Mouse (Mus musculus): Measurements from ENCODE around the gene Gimap4. TPM values are rescaled to one million over a fixed set of nuclear protein-coding genes. Genes with fewer than 3 reads are reported as not detected.

Gimap4 gene
- total and polyA plus RNA-seq, 3 experiments: not detected

DNA sequence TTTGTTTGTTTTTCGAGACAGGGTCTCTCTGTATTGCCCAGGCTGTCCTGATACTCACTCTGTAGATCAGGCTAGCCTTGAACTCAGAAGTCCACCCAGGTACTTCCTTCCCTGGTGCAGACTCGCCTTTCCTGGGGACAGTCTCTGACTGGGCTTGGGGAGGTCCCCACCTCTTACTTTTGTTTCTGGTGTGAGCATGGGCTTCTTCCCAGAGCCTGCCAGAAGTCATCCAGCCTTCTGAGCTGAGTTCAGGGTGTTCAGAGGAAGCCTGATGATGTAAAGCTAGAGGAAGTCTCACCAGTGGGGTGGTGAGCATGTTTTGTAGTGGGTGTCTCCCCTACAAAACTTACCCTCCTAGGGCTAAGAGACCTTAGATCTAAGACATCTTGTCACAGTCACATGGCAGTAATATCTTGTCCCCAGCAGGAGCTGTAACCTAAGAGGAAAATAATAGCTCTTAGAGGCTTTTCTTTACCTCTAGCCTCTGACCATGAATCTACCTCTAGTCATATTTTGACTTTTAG, 14.8 kb upstream of the Gimap4 start:
- TF ChIP-seq TAL1 (conservative IDR thresholded peaks at IDR 0.05; ENCODE audit: low read depth, low read length): no peak
- TF ChIP-seq GATA1 (IDR thresholded peaks at IDR 0.05; ENCODE audit: borderline replicate concordance, low read length): no peak
- no peak for TF ChIP-seq GATA2 (IDR thresholded peaks at IDR 0.05; ENCODE audit: borderline replicate concordance, low read depth, low read length)
- TF ChIP-seq POLR2AphosphoS5 (IDR thresholded peaks at IDR 0.05; ENCODE audit: insufficient replicate concordance, low read depth, low read length): no peak
- no peak for TF ChIP-seq CTCF (IDR thresholded peaks at IDR 0.05; ENCODE audit: low read depth, low read length)
- ATAC-seq (ENCODE audit: extremely low read depth, insufficient number of reproducible peaks, low FRiP score, poor library complexity, severe bottlenecking) (no peak), DNase-seq (ENCODE audit: low spot score) (no peak)
- Histone ChIP-seq H3K27me3 (ENCODE audit: insufficient read depth, low read length) (peaks cover 13% of the 10 kb centered on the region), H3K4me1 (ENCODE audit: insufficient read depth, low read depth, low read length) (no peaks in the 10 kb centered on the region), H3K36me3 (replicated peaks) (no peaks in the 10 kb centered on the region), H3K4me3 (ENCODE audit: low read depth, low read length) (no peak overlapping the region), H3K9me3 (replicated peaks) (no peaks in the 10 kb centered on the region)

DNA sequence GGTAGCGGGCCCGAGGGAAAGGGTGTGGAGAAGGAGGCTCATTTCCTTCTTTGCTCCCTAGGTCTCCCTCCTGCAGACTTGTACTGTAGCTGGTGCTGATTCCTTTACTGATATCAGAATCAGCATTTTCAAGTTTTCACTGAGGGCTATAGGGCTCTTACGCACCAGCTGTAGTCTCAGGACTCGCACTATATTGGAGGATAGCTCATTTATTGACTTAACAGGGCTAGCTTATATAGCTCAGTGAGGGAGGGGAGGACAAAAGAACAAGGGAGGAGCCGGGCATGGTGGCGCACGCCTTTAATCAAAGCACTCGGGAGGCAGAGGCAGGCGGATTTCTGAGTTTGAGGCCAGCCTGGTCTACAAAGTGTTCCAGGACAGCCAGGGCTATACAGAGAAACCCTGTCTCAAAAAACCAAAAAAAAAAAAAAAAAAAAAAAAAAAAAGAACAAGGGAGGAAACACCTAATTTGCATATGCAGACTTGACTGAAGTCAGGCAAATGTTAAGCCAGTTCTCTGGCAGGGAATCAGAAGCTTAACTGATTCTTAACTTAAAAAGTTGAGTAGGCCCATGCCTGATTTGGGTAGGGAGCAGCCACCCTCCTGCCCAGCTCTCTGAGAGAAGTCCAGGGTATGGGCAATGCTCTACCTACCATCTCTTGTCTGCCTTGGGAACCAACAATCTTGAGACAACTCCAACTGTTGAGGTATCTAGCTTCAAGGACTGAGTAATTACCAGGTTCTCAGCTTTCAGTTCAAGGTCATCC, 9.9 kb upstream of the Gimap4 start:
- Histone ChIP-seq H3K27me3 (ENCODE audit: insufficient read depth, low read length) (peaks cover 4% of the 10 kb centered on the region; the same call in 1 of the 2 replicates), H3K4me1 (ENCODE audit: insufficient read depth, low read depth, low read length) (peaks cover 11% of the 10 kb centered on the region), H3K4me3 (ENCODE audit: low read depth, low read length) (no peak overlapping the region), H3K36me3 (replicated peaks) (peaks cover 15% of the 10 kb centered on the region), H3K9me3 (replicated peaks) (no peaks in the 10 kb centered on the region)
- no peak for DNase-seq (ENCODE audit: low spot score)
- TF ChIP-seq GATA2 (IDR thresholded peaks at IDR 0.05; ENCODE audit: borderline replicate concordance, low read depth, low read length) (no peak), GATA1 (IDR thresholded peaks at IDR 0.05; ENCODE audit: borderline replicate concordance, low read length) (no peak), POLR2AphosphoS5 (IDR thresholded peaks at IDR 0.05; ENCODE audit: insufficient replicate concordance, low read depth, low read length) (no peak), TAL1 (conservative IDR thresholded peaks at IDR 0.05; ENCODE audit: low read depth, low read length) (no peak), CTCF (IDR thresholded peaks at IDR 0.05; ENCODE audit: low read depth, low read length) (no peak)
- no peak for ATAC-seq (ENCODE audit: extremely low read depth, insufficient number of reproducible peaks, low FRiP score, poor library complexity, severe bottlenecking)

DNA sequence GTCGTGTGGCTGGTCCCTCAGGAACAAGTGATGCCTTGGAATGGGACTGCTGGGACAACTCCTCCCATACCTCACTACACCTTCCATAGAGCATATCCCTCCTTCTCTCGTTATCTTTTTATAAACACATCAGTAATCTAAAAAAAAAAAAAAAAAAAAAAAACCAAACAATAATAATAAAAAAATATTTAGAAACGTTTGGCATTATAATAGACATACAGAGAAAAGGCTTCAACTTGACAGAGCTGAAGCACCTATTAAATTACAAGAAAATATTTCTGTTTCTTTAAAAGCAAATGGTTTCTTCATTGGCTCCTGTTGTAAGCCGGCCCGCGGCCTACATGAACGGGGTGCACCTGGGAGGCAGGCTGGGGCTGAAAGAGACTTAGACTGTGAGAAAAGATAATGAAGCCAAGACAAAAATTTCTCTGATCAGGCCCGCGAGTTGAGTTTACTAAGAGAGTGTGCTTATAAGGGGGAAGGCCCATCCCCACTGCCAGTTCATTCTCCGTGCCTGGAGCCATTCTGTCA, 8.9 kb upstream of the Gimap4 start:
- TF ChIP-seq CTCF (IDR thresholded peaks at IDR 0.05; ENCODE audit: low read depth, low read length): no peak
- TF ChIP-seq TAL1 (conservative IDR thresholded peaks at IDR 0.05; ENCODE audit: low read depth, low read length): no peak
- no peak for TF ChIP-seq POLR2AphosphoS5 (IDR thresholded peaks at IDR 0.05; ENCODE audit: insufficient replicate concordance, low read depth, low read length)
- TF ChIP-seq GATA2 (IDR thresholded peaks at IDR 0.05; ENCODE audit: borderline replicate concordance, low read depth, low read length): no peak
- TF ChIP-seq GATA1 (IDR thresholded peaks at IDR 0.05; ENCODE audit: borderline replicate concordance, low read length): no peak
- DNase-seq (ENCODE audit: low spot score) (no peak), ATAC-seq (ENCODE audit: extremely low read depth, insufficient number of reproducible peaks, low FRiP score, poor library complexity, severe bottlenecking) (no peak)
- Histone ChIP-seq H3K36me3 (replicated peaks) (peaks cover 20% of the 10 kb centered on the region), H3K4me3 (ENCODE audit: low read depth, low read length) (peak overlapping the region; percentile 69; the same call in 1 of the 2 replicates), H3K9me3 (replicated peaks) (no peaks in the 10 kb centered on the region), H3K27me3 (ENCODE audit: insufficient read depth, low read length) (peaks cover 4% of the 10 kb centered on the region; the same call in 1 of the 2 replicates), H3K4me1 (ENCODE audit: insufficient read depth, low read depth, low read length) (peaks cover 11% of the 10 kb centered on the region)

DNA sequence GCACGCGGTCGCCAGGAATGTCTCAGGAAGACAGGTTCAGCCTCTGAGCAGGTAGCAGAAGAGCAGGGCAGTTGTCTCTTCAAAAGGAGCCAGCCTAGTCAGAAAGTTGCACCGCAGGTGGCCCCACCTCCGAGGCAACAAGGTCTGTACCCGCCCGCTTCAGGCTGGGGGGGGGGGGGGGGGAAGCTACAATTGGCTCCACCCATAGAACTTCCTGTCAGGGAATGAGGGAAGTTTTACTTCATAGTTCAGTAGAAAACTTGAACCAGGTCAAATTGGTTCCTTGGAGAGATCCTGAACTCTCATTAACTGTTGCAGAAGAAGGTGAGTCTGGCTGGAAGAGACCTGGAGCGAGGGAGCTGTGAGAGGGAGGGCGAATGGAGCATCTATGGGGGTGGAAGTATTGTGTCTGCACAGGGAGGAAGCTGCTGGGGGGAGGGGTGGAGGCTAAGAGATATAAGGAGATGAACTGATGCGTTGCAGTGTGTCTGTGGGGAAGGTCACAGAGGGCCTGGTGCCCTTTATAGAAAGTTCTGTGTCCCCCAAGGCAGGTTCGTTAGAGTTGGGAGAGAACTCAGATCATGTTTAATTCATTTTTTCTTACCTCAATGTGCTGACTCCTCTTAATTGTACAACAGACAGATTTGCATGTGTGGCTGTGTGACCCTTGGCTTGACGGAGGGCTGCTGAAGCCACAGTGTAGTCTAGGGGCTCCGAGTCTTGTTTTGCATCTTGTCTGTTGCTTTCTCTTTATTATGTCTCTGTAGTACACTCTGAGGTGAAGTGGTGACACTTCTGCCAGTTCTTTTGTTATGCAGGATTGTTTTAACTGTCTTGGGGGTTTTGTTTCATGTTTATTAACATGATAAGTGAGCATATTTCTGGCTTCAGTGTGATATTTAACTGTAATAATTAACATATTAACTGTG, 8.2 kb upstream of the Gimap4 start, which contains the start of gene Gimap9:
Gene Gimap9 (plus strand): TSS at position 199 of the 929 bp plus-strand sequence.
- TF ChIP-seq CTCF (IDR thresholded peaks at IDR 0.05; ENCODE audit: low read depth, low read length): no peak
- no peak for TF ChIP-seq GATA2 (IDR thresholded peaks at IDR 0.05; ENCODE audit: borderline replicate concordance, low read depth, low read length)
- no peak for TF ChIP-seq TAL1 (conservative IDR thresholded peaks at IDR 0.05; ENCODE audit: low read depth, low read length)
- no peak for TF ChIP-seq POLR2AphosphoS5 (IDR thresholded peaks at IDR 0.05; ENCODE audit: insufficient replicate concordance, low read depth, low read length)
- TF ChIP-seq GATA1 (IDR thresholded peaks at IDR 0.05; ENCODE audit: borderline replicate concordance, low read length): no peak
- H3K4me3 ChIP-seq (ENCODE audit: low read depth, low read length): peak within 1 kb of the TSS; percentile 69
- ATAC-seq (ENCODE audit: extremely low read depth, insufficient number of reproducible peaks, low FRiP score, poor library complexity, severe bottlenecking) (peak; percentile 57), DNase-seq (ENCODE audit: low spot score) (peak; percentile 40)
- H3K27me3 ChIP-seq (ENCODE audit: insufficient read depth, low read length): peaks cover 4% of the 10 kb centered on the region; the same call in 1 of the 2 replicates
- peaks cover 20% of the 10 kb centered on the region for H3K36me3 ChIP-seq (replicated peaks)
- peaks cover 11% of the 10 kb centered on the region for H3K4me1 ChIP-seq (ENCODE audit: insufficient read depth, low read depth, low read length)
- H3K9me3 ChIP-seq (replicated peaks): no peaks in the 10 kb centered on the region

DNA sequence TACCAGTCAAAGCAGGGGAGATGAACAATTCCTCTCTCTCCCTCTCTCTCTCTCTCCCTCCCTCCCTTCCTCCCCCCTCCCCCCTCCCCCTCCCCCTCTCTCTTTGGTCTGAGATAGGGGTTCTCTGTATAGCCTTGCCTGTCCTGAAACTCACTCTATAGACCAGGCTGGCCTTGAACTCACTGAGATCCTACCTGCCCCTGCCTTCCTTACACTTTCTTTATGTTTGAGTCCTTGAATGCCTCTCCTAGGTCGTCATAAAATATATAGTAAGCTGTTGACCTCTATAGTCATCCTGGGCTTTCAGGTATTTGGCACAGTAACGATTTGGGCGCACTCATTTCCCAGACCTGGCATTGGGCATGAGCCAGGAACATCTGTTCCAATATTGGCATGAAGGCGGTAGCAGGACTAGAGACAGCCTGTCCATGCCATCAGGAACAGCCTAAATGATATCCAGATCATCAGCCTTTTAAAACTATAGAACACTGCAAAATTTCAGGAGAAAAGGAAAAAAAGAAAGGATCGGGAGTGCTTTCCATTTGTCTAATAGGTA, 7.4 kb upstream of the Gimap4 start:
- ATAC-seq (ENCODE audit: extremely low read depth, insufficient number of reproducible peaks, low FRiP score, poor library complexity, severe bottlenecking): no peak
- TF ChIP-seq GATA1 (IDR thresholded peaks at IDR 0.05; ENCODE audit: borderline replicate concordance, low read length) (no peak), TAL1 (conservative IDR thresholded peaks at IDR 0.05; ENCODE audit: low read depth, low read length) (no peak), CTCF (IDR thresholded peaks at IDR 0.05; ENCODE audit: low read depth, low read length) (no peak), GATA2 (IDR thresholded peaks at IDR 0.05; ENCODE audit: borderline replicate concordance, low read depth, low read length) (no peak), POLR2AphosphoS5 (IDR thresholded peaks at IDR 0.05; ENCODE audit: insufficient replicate concordance, low read depth, low read length) (no peak)
- no peak for DNase-seq (ENCODE audit: low spot score)
- H3K9me3 ChIP-seq (replicated peaks): no peaks in the 10 kb centered on the region
- H3K4me3 ChIP-seq (ENCODE audit: low read depth, low read length): no peak overlapping the region; the same call in 1 of the 2 replicates
- H3K4me1 ChIP-seq (ENCODE audit: insufficient read depth, low read depth, low read length): peaks cover 11% of the 10 kb centered on the region
- peaks cover 4% of the 10 kb centered on the region; the same call in 1 of the 2 replicates for H3K27me3 ChIP-seq (ENCODE audit: insufficient read depth, low read length)
- peaks cover 20% of the 10 kb centered on the region for H3K36me3 ChIP-seq (replicated peaks)
